Mouse (Mus musculus) cortical plate, adult 2 months (tissue): ENCODE data around the gene Snrnp200.

Experiments used
- CTCF ChIP-seq: fragments of 200-500 bp; IDR thresholded peaks from 2 replicates; pipeline ENCODE4 v1.5.1; 2011; ENCODE audit warnings: mild to moderate bottlenecking, control low read depth, low read length; ENCODE audit not compliant: insufficient read depth; ENCODE audit errors: extremely low read depth
- POLR2A ChIP-seq: fragments of 200-500 bp; IDR thresholded peaks from 2 replicates; pipeline ENCODE4 v1.6.1; 2011; ENCODE audit warnings: mild to moderate bottlenecking, low read length, control low read depth; ENCODE audit not compliant: insufficient read depth; ENCODE audit errors: extremely low read depth

DNA sequence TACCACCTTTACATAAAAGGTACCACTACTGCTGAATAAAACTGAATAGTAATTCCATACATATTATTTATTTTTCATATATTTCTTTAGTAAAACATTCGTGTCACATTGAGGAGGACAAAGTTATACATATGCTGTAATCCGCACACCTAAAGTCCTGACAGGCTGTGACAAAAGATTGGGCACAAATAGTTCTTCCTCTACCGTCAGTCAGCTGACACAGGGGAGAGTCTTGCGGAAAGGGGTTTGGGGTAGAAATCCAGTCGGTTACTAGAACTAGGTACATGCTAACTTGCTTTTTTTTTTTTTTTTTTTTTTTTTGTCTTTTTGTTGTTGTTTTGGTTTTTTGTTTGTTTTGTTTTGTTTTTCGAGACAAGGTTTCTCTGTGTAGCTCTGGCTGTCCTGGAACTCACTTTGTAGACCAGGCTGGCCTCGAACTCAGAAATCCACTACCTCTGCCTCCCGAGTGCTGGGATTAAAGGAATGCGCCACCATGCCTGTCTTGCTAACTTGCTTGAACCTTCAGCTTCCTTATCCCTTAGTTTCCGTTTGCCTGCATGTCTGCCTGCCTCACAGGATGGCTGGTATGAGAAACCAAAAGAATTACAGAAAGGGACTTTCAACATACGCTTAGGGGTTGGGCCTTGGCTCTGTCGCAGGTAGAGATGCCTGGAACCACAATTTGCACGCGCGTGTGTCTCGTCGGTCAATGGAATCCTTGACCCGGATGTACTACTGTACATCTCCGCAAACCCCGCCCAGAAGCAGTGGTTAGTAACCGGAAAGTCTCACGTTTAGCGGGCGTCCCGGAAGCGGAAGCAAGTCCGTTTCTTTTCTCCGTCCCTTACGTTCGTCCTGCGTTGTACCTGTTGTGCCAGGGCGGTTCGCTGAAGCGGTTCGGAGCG, at the start of gene Snrnp200, which contains the start of gene 1810024B03Rik:
- TF ChIP-seq CTCF = no peak
- TF ChIP-seq POLR2A = no peak; the same call in 1 of the 2 replicates
